Mouse (Mus musculus) left cerebral cortex, adult 2 months (tissue): ENCODE results near the gene 1700020L24Rik. TPM values are rescaled to one million over a fixed set of nuclear protein-coding genes. Genes with fewer than 3 reads are reported as not detected.

Source experiments
- DNase-seq, 2 experiments: peaks; one replicate each; pipeline ENCODE4 v3.0.0; 2021 to 2022; ENCODE audit warnings: low spot score in 2 of 2, mixed read lengths in 1 of 2; ENCODE audit errors: extremely low spot score in 1 of 2
- H3K27ac ChIP-seq: fragments of 200-600 bp; 2 replicates; pipeline ENCODE4 v1.8.1; 2022
- H3K4me3 ChIP-seq: fragments of 200-600 bp; 2 replicates; pipeline ENCODE4 v1.8.1; 2022
- CTCF ChIP-seq: fragments of 200-600 bp; IDR thresholded peaks from 2 replicates; pipeline ENCODE4 v1.8.1; 2022; ENCODE audit warnings: antibody characterized with exemption, mild to moderate bottlenecking, moderate library complexity
- intact Hi-C: fragments of 180-260 bp; cut with DNase I; formaldehyde crosslinking; loops from one replicate; pipeline ENCODE4 v1.15.1; 2025
- total RNA-seq, 2 experiments: library from RNA; stranded (reverse); gene quantifications; 2 replicates each; pipeline ENCODE4 v1.2.3; 2021

Gene 1700020L24Rik
- total RNA-seq, 2 experiments from 2014 or later = not detected

GRCm38 (mm10) chr11:83417708-83418107 is 19.8 kb upstream of the 1700020L24Rik start:
- DNase-seq = peak in 1 of 2 experiments; percentile 23
- Histone ChIP-seq H3K27ac (peak overlapping the region; percentile 38), H3K4me3 (no peak overlapping the region)
- no peak for TF ChIP-seq CTCF
- intact Hi-C loops = loop anchor here (5.0 kb wide), 1 partner anchor 45 kb away; no protein-coding TSS in a partner anchor

- intact Hi-C loops = loop anchor here (5.0 kb wide), 1 partner anchor 46 kb away; no protein-coding TSS in a partner anchor
- Histone ChIP-seq H3K4me3 (0 out of 2 replicates have a peak overlapping the region, but pooled peaks have one; percentile 1), H3K27ac (peak overlapping the region; percentile 59)
- DNase-seq = peak; percentile 68 to 75
- no peak; the same call in 1 of the 2 replicates for TF ChIP-seq CTCF
Measured at GRCm38 (mm10) chr11:83418566-83418965, 18.9 kb upstream of the 1700020L24Rik start.

- peak in 1 of 2 experiments; percentile 36 for DNase-seq
Measured at GRCm38 (mm10) chr11:83420338-83420737, 17.1 kb upstream of the 1700020L24Rik start.

GRCm38 (mm10) chr11:83421305-83421704 is 16.2 kb upstream of the 1700020L24Rik start:
- TF ChIP-seq CTCF = no peak
- intact Hi-C loops = no loop called here
- Histone ChIP-seq H3K4me3 (no peak overlapping the region), H3K27ac (no peak overlapping the region)
- no peak for DNase-seq

More at GRCm38 (mm10) chr11:83420338-83420737, 17.1 kb upstream of the 1700020L24Rik start:
- H3K27ac ChIP-seq = no peak overlapping the region
- no peak overlapping the region for H3K4me3 ChIP-seq
- TF ChIP-seq CTCF = peak; percentile 63
- intact Hi-C loops = no loop called here

GRCm38 (mm10) chr11:83424681-83425080 is 12.8 kb upstream of the 1700020L24Rik start:
- intact Hi-C loops = loop anchor here (1.0 to 2.0 kb wide), 2 partner anchors 67 to 98 kb away; no protein-coding TSS in a partner anchor
- TF ChIP-seq CTCF = peak; percentile 95
- Histone ChIP-seq H3K4me3 (no peak overlapping the region), H3K27ac (no peak overlapping the region)
- DNase-seq = peak; percentile 76 to 87

- intact Hi-C loops = no loop called here
- no peak for DNase-seq
- no peak overlapping the region for H3K27ac ChIP-seq
- H3K4me3 ChIP-seq = peak overlapping the region; percentile 34
- TF ChIP-seq CTCF = no peak
Measured at GRCm38 (mm10) chr11:83426964-83427363, 10.5 kb upstream of the 1700020L24Rik start.

- intact Hi-C loops = no loop called here
- TF ChIP-seq CTCF = no peak
- no peak within 1 kb of the TSS for H3K27ac ChIP-seq
- no peak for DNase-seq
- H3K4me3 ChIP-seq = no peak within 1 kb of the TSS
Measured at GRCm38 (mm10) chr11:83429355-83429754, 8.1 kb upstream of the 1700020L24Rik start, which contains the start of gene Gas2l2. Gene Gas2l2 (minus strand): TSS chr11:83429455.

- Histone ChIP-seq H3K27ac (no peak overlapping the region), H3K4me3 (no peak overlapping the region)
- TF ChIP-seq CTCF = no peak
- no peak for DNase-seq
- intact Hi-C loops = no loop called here
Measured at GRCm38 (mm10) chr11:83432533-83432932, 4.9 kb upstream of the 1700020L24Rik start.

GRCm38 (mm10) chr11:83439426-83440060 is 2.1 kb downstream of the 1700020L24Rik start:
- Histone ChIP-seq H3K27ac (no peak overlapping the region), H3K4me3 (no peak overlapping the region)
- intact Hi-C loops = loop anchor here (1.0 to 10.0 kb wide), 2 partner anchors 195 to 300 kb away; no protein-coding TSS in a partner anchor
- TF ChIP-seq CTCF = no peak
- DNase-seq = no peak

- peak overlapping the region; percentile 48; the same call in 1 of the 2 replicates for H3K27ac ChIP-seq
Measured at GRCm38 (mm10) chr11:83440081-83441064, 2.9 kb downstream of the 1700020L24Rik start.

GRCm38 (mm10) chr11:83441235-83441634 is 3.8 kb downstream of the 1700020L24Rik start:
- Histone ChIP-seq H3K4me3 (peak overlapping the region; percentile 60; the same call in 1 of the 2 replicates), H3K27ac (peak overlapping the region; percentile 29; the same call in 1 of the 2 replicates)
- intact Hi-C loops = loop anchor here (10.0 kb wide), 1 partner anchor 194 kb away; no protein-coding TSS in a partner anchor
- TF ChIP-seq CTCF = no peak
- DNase-seq = no peak

More at GRCm38 (mm10) chr11:83440081-83441064, 2.9 kb downstream of the 1700020L24Rik start:
- peak; percentile 83 to 85 for DNase-seq
- H3K4me3 ChIP-seq = peak overlapping the region; percentile 60
- TF ChIP-seq CTCF = peak; percentile 81
- intact Hi-C loops = loop anchor here (1.0 to 10.0 kb wide), 2 partner anchors 194 to 299 kb away; no protein-coding TSS in a partner anchor
